Mouse (Mus musculus) ES-Bruce4 (cell line): ENCODE measurements around the gene Thtpa. TPM values are rescaled to one million over a fixed set of nuclear protein-coding genes. Genes with fewer than 3 reads are reported as not detected.

Experiments used
- H3K27ac ChIP-seq: 2 replicates; pipeline ENCODE4 v1.5.1; 2012; ENCODE audit warnings: low read length, inconsistent platforms; ENCODE audit not compliant: insufficient read depth
- H3K27me3 ChIP-seq: 2 replicates; pipeline ENCODE4 v1.6.1; 2012; ENCODE audit warnings: mild to moderate bottlenecking, low read length, inconsistent platforms; ENCODE audit not compliant: control insufficient read depth, poor library complexity, insufficient read depth, severe bottlenecking
- H3K36me3 ChIP-seq: 2 replicates; pipeline ENCODE4 v1.6.1; 2012; ENCODE audit warnings: inconsistent platforms, mild to moderate bottlenecking, low read length, moderate library complexity; ENCODE audit not compliant: control insufficient read depth, poor library complexity, insufficient read depth, severe bottlenecking
- H3K4me1 ChIP-seq: one replicate; pipeline ENCODE4 v1.8.1; 2011; ENCODE audit warnings: low read length; ENCODE audit not compliant: control insufficient read depth, insufficient read depth
- H3K4me3 ChIP-seq: 2 replicates; pipeline ENCODE4 v1.5.1; 2011; ENCODE audit warnings: low read depth, mild to moderate bottlenecking, low read length
- H3K9ac ChIP-seq: 2 replicates; pipeline ENCODE4 v1.6.1; 2012; ENCODE audit warnings: low read depth, mild to moderate bottlenecking, inconsistent platforms; ENCODE audit not compliant: poor library complexity, severe bottlenecking
- H3K9me3 ChIP-seq: replicated peaks from 2 replicates; pipeline ENCODE4 v1.6.1; 2012; ENCODE audit warnings: mild to moderate bottlenecking, low read length, inconsistent platforms; ENCODE audit not compliant: control insufficient read depth, poor library complexity, insufficient read depth, severe bottlenecking
- CTCF ChIP-seq: IDR thresholded peaks from one replicate; pipeline ENCODE4 v1.8.1; 2011; ENCODE audit warnings: low read depth, low read length
- EP300 ChIP-seq: IDR thresholded peaks from 2 replicates; pipeline ENCODE4 v1.6.1; 2011; ENCODE audit warnings: low read depth, low read length; ENCODE audit not compliant: insufficient read depth
- POLR2A ChIP-seq: IDR thresholded peaks from one replicate; pipeline ENCODE4 v1.8.1; 2011; ENCODE audit warnings: low read length; ENCODE audit not compliant: insufficient read depth
- polyA plus RNA-seq: library from polyadenylated mRNA; stranded (reverse); fragments of >200 nt; gene quantifications from 2 replicates; pipeline ENCODE4 v1.2.4, GENCODE M21; 2011; ENCODE audit warnings: low read depth; ENCODE audit not compliant: missing spikeins, insufficient read depth, insufficient read length

Gene Thtpa
- polyA plus RNA-seq, 1 experiment = 6.9 TPM

GRCm38 (mm10) chr14:55079214-55079970, 15.2 kb upstream of the Thtpa start:
- Histone ChIP-seq H3K27ac (peak overlapping the region; percentile 91), H3K9ac (peak overlapping the region; percentile 43), H3K27me3 (no peaks in the 10 kb centered on the region), H3K4me3 (peak overlapping the region; percentile 36), H3K4me1 (peaks cover 9% of the 10 kb centered on the region), H3K9me3 (no peaks in the 10 kb centered on the region), H3K36me3 (0 out of 2 replicates have a peak, but pooled peaks cover 4% of the 10 kb centered on the region)
- TF ChIP-seq POLR2A = no peak
- no peak for TF ChIP-seq EP300
- TF ChIP-seq CTCF = no peak

GRCm38 (mm10) chr14:55081105-55081504, 13.5 kb upstream of the Thtpa start:
- Histone ChIP-seq H3K9ac (peak overlapping the region; percentile 26; the same call in 1 of the 2 replicates), H3K27ac (peak overlapping the region; percentile 87), H3K9me3 (no peaks in the 10 kb centered on the region), H3K36me3 (no peaks in the 10 kb centered on the region), H3K4me3 (peak overlapping the region; percentile 39; the same call in 1 of the 2 replicates), H3K4me1 (peaks cover 7% of the 10 kb centered on the region), H3K27me3 (no peaks in the 10 kb centered on the region)
- TF ChIP-seq EP300 = 0 out of 2 replicates have a peak, but pooled peaks have one; percentile 24
- TF ChIP-seq CTCF = no peak

- Histone ChIP-seq H3K27ac (peak overlapping the region; percentile 79), H3K9ac (0 out of 2 replicates have a peak overlapping the region, but pooled peaks have one; percentile 16), H3K9me3 (no peaks in the 10 kb centered on the region), H3K36me3 (no peaks in the 10 kb centered on the region), H3K4me3 (no peak overlapping the region), H3K27me3 (no peaks in the 10 kb centered on the region), H3K4me1 (peaks cover 13% of the 10 kb centered on the region)
- TF ChIP-seq CTCF (no peak), POLR2A (no peak), EP300 (no peak)
Measured at GRCm38 (mm10) chr14:55083481-55083880, 11.1 kb upstream of the Thtpa start.

GRCm38 (mm10) chr14:55085324-55086008, 9.1 kb upstream of the Thtpa start:
- peak overlapping the region; percentile 97 for H3K27ac ChIP-seq

GRCm38 (mm10) chr14:55086009-55086514, 8.5 kb upstream of the Thtpa start:
- H3K9me3 ChIP-seq = no peaks in the 10 kb centered on the region
- H3K27ac ChIP-seq = peak overlapping the region; percentile 97

More at GRCm38 (mm10) chr14:55085324-55086008, 9.1 kb upstream of the Thtpa start:
- Histone ChIP-seq H3K4me1 (peaks cover 13% of the 10 kb centered on the region), H3K36me3 (no peaks in the 10 kb centered on the region), H3K4me3 (peak overlapping the region; percentile 29), H3K9me3 (no peaks in the 10 kb centered on the region), H3K27me3 (no peaks in the 10 kb centered on the region), H3K9ac (peak overlapping the region; percentile 25; the same call in 1 of the 2 replicates)
- TF ChIP-seq POLR2A (no peak), EP300 (peak; percentile 95), CTCF (no peak)

More at GRCm38 (mm10) chr14:55086009-55086514, 8.5 kb upstream of the Thtpa start:
- Histone ChIP-seq H3K4me3 (no peak overlapping the region), H3K27me3 (no peaks in the 10 kb centered on the region), H3K9ac (no peak overlapping the region), H3K36me3 (no peaks in the 10 kb centered on the region), H3K4me1 (peaks cover 13% of the 10 kb centered on the region)
- TF ChIP-seq EP300 = peak; percentile 94
- TF ChIP-seq CTCF = no peak
